Mouse (Mus musculus): ENCODE results near the gene Otub1.

- TF ChIP-seq USF1 (IDR thresholded peaks at IDR 0.05; ENCODE audit: low read depth) = no peak
- no peak for TF ChIP-seq POLR2A (IDR thresholded peaks at IDR 0.05; ENCODE audit: insufficient read length, low read depth)
- no peak for TF ChIP-seq MAX (IDR thresholded peaks at IDR 0.05; ENCODE audit: low read depth)
- TF ChIP-seq MYOD1 (IDR thresholded peaks at IDR 0.05; ENCODE audit: control insufficient read depth in 1 of 3, insufficient read length in 2 of 3, low read depth in 2 of 3) = peak in 1 of 3 experiments; percentile 6
- no peak for TF ChIP-seq E2F4 (IDR thresholded peaks at IDR 0.05; ENCODE audit: insufficient read depth)
- no peak for TF ChIP-seq TCF3 (IDR thresholded peaks at IDR 0.05; ENCODE audit: insufficient read length, low read depth)
- no peak for TF ChIP-seq TCF12 (IDR thresholded peaks at IDR 0.05; ENCODE audit: insufficient read depth, poor library complexity, severe bottlenecking)
- no peak for TF ChIP-seq CEBPB (IDR thresholded peaks at IDR 0.05; ENCODE audit: insufficient read depth, poor library complexity, severe bottlenecking)
- no peak for TF ChIP-seq MYOG (IDR thresholded peaks at IDR 0.05; ENCODE audit: control insufficient read depth in 1 of 3, insufficient read depth in 1 of 3, insufficient read length in 2 of 3, low read depth in 2 of 3)
- TF ChIP-seq SRF (IDR thresholded peaks at IDR 0.05; ENCODE audit: control insufficient read depth, insufficient read length, low read depth) = no peak
- TF ChIP-seq REST (IDR thresholded peaks at IDR 0.05; ENCODE audit: insufficient read depth, insufficient read length) = no peak
- TF ChIP-seq POLR2AphosphoS2 (IDR thresholded peaks at IDR 0.05; ENCODE audit: insufficient read length, low read depth) = no peak
These were observed 41.2 kb downstream of the Otub1 start for GRCm38 (mm10) chr19:7164820-7165323.

Data from myocyte (in vitro differentiated cells).